Mouse (Mus musculus): ENCODE measurements around the gene Ppfia2. TPM values are rescaled to one million over a fixed set of nuclear protein-coding genes. Genes with fewer than 3 reads are reported as not detected.

Ppfia2 gene
- polyA plus RNA-seq (2014; fragmentation: Nextera tagmentation; extraction: Ambion mirVana) = 0.34 and 0.66 TPM in 2 replicates

DNA sequence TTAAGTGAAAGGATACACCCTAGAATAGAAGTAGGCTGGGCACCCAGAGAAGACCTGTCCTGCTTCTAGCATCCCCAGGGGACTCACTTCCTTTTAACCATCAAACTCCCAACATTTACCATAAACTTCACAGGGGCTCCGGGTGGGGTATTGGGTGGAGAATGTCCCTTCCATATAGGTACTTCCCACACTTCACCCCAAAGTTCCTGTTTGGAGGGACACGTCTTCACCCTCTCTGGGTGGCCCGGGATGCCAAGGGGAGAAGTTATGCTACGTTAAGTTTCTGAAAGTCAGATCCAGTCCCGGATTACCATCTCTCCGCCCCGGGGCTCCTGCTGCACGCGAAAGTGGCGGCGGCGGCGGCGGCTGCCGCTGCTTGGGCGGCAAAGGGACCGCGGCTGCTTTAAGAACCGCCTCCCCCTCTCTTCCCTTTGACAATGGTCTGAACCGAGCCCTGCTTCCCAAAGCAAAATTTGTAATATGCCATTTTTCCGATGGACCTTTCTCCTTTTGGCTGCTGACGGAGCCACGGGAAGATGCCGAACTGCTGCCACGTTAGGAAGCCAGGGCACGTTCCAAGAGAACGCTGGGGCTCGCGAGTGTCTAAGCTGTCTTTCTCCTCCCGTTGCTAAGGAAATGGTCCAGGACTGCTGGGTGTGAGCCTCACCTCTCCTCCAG lies at the start of gene Ppfia2:
Ppfia2 (plus strand) TSS at position 485 of the 678 bp plus-strand sequence.
- Histone ChIP-seq H3K4me1 (ENCODE audit: control insufficient read depth in 2 of 2, insufficient read depth in 2 of 2, low read length in 2 of 2) (no peaks in the 10 kb centered on the region; a peak in 1 of 4 replicates), H3K36me3 (ENCODE audit: control insufficient read depth, insufficient read depth, low read length) (no peaks in the 10 kb centered on the region), H3K4me2 (ENCODE audit: low read length) (peak within 1 kb of the TSS; percentile 86), H3K4me3 (ENCODE audit: control insufficient read depth in 1 of 2, insufficient read depth in 1 of 2, low read depth in 1 of 2, low read length in 2 of 2) (peak within 1 kb of the TSS; percentile 50 to 66), H3K27ac (replicated peaks in 1 of 2; ENCODE audit: control insufficient read depth in 1 of 2, insufficient read depth in 1 of 2, low read depth in 2 of 2, low read length in 2 of 2) (no peak within 1 kb of the TSS), H3K27me3 (ENCODE audit: control insufficient read depth, insufficient read depth, low read length) (peaks cover 19% of the 10 kb centered on the region; the same call in 1 of the 2 replicates), H3K9ac (ENCODE audit: low read length) (peak within 1 kb of the TSS; percentile 18; the same call in 1 of the 2 replicates), H3K9me3 (ENCODE audit: control insufficient read depth, low read length) (no peaks in the 10 kb centered on the region)
- no peak for ATAC-seq (ENCODE audit: insufficient number of reproducible peaks, insufficient read depth, low FRiP score, low read depth)
- under 1% methylated on average over 30 of the region's 30 CpGs for WGBS

DNA sequence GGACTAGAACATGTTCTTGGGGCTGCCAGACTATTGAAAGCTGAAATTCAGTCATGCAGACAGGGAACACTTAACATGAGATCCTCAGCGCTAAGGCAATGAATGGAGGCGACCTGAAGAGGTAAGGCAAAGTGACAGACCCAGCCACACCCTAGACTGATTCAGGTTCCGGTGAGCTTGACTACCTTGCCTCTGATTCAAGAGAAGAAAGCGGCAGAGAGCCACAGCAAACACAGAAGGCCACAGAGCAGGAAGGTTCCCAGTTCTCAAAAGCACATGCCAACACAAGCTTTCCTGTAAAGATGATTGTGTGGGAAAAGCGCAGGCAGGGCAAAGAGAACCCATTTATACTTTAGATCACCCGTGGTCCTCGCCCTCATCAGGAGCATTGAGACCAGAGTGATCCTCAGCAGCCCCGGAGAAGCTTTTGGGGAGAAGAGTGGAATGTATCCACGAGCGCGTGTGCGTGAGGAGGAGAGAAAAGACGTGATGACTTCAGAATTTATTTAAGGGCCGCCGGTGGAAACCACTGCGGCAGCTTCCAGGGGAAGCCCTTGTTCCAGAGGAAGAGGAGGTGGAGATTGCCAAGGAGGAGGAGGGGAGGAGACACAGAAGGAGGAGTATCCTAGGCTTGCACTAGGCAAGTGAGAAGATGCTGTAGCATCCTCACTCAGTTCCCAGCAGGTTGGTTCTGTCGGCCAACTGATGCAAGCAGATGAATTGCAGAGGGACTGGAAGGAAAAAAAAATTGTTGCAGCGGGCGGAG lies 1.0 kb upstream of the Ppfia2 start:
- Histone ChIP-seq H3K36me3 (ENCODE audit: control insufficient read depth, insufficient read depth, low read length) (no peaks in the 10 kb centered on the region), H3K4me1 (ENCODE audit: control insufficient read depth in 2 of 2, insufficient read depth in 2 of 2, low read length in 2 of 2) (no peaks in the 10 kb centered on the region; a peak in 1 of 4 replicates), H3K9ac (ENCODE audit: low read length) (0 out of 2 replicates have a peak overlapping the region, but pooled peaks have one; percentile 18), H3K9me3 (ENCODE audit: control insufficient read depth, low read length) (no peaks in the 10 kb centered on the region), H3K27me3 (ENCODE audit: control insufficient read depth, insufficient read depth, low read length) (peaks cover 19% of the 10 kb centered on the region; the same call in 1 of the 2 replicates), H3K27ac (replicated peaks in 1 of 2; ENCODE audit: control insufficient read depth in 1 of 2, insufficient read depth in 1 of 2, low read depth in 2 of 2, low read length in 2 of 2) (no peak overlapping the region), H3K4me3 (ENCODE audit: control insufficient read depth in 1 of 2, insufficient read depth in 1 of 2, low read depth in 1 of 2, low read length in 2 of 2) (peak overlapping the region; percentile 50 to 66), H3K4me2 (ENCODE audit: low read length) (peak overlapping the region; percentile 86)
- ATAC-seq (ENCODE audit: insufficient number of reproducible peaks, insufficient read depth, low FRiP score, low read depth) = no peak
- whole genome bisulfite sequencing = 4% methylated on average over 19 of the region's 19 CpGs

DNA sequence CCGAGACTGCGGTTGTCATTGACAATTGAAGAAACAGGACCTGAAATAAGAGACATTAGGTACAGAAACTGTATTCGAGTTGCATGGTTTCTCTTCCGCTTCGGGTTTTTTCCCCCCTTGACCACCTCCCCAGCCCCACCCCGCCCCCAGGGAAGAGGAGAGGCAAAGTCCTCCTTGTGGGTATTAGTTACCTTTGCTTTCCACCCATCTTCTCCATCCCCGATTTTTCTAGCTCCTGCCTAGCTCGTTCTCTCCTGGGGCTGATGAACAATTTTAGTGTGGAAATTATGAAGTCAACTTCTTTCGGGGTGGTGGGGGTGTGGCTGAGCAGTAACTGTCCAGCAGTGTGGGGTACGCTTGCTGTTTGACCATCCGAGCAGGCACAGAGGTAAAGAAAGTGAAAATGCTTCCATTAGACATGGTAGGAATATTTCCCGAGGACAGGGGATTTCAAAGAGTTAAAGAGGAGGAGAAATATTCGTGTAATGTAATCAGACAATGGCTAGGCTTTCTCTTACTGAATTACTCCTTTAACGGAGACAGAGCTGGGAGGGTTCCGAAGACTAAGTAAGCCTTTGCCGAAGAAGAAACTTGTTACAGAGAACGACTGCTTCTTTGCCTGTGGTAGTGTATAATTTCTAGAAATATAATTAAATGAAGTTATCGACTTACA lies 530 bp downstream of the Ppfia2 start:
- Histone ChIP-seq H3K27ac (replicated peaks in 1 of 2; ENCODE audit: control insufficient read depth in 1 of 2, insufficient read depth in 1 of 2, low read depth in 2 of 2, low read length in 2 of 2) (no peak overlapping the region), H3K36me3 (ENCODE audit: control insufficient read depth, insufficient read depth, low read length) (no peaks in the 10 kb centered on the region), H3K27me3 (ENCODE audit: control insufficient read depth, insufficient read depth, low read length) (peaks cover 19% of the 10 kb centered on the region; the same call in 1 of the 2 replicates), H3K9ac (ENCODE audit: low read length) (peak overlapping the region; percentile 14; the same call in 1 of the 2 replicates), H3K4me1 (ENCODE audit: control insufficient read depth in 2 of 2, insufficient read depth in 2 of 2, low read length in 2 of 2) (no peaks in the 10 kb centered on the region; a peak in 1 of 4 replicates), H3K4me2 (ENCODE audit: low read length) (peak overlapping the region; percentile 86), H3K4me3 (ENCODE audit: control insufficient read depth in 1 of 2, insufficient read depth in 1 of 2, low read depth in 1 of 2, low read length in 2 of 2) (peak overlapping the region; percentile 50 to 66), H3K9me3 (ENCODE audit: control insufficient read depth, low read length) (no peaks in the 10 kb centered on the region)
- no peak for ATAC-seq (ENCODE audit: insufficient number of reproducible peaks, insufficient read depth, low FRiP score, low read depth)
- 16% methylated on average over 17 of the region's 18 CpGs for WGBS

DNA sequence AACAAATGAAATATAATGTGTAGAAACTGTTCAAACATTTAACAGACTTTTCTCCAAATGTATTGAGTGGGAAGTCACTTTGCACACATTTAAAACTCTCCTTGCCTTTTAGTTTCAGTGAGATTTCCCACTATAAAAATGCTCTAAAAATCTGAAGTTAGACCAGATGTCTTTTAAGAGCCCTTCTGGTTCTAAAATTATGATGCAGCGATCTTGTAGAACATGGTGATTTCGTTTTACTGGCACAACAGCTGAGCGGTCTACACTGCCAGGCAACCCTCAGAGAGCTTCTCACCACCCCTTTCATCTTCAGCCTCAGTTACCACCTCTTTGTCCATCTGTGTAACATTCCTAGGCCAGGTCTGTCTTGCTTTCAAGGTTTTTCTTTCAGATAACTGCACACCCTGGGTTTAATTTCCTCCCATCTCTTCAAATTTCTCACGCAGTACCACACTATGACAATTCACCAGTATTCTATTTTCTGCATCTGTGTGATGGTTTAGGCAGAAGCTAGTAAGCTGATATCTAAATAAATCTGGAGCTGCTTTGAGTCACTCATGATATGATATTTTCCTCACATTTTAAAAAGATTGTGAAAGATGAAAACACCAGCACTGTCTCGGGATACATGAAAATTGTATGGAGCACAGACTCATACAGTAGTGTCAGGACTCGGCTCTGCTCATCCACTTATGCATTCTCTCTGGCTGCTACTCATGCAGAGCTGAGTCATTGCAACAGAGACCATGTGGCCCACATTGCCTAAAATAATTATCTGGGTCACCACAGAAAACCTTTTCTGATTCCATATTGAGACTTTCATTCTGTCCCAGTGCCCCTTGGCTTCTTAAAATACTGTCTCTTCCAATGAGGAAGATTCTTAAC lies 39.4 kb downstream of the Ppfia2 start:
- Histone ChIP-seq H3K4me1 (ENCODE audit: control insufficient read depth in 2 of 2, insufficient read depth in 2 of 2, low read length in 2 of 2) (no peaks in the 10 kb centered on the region), H3K9me3 (ENCODE audit: control insufficient read depth, low read length) (no peaks in the 10 kb centered on the region), H3K4me3 (ENCODE audit: control insufficient read depth in 1 of 2, insufficient read depth in 1 of 2, low read depth in 1 of 2, low read length in 2 of 2) (no peak overlapping the region), H3K27ac (replicated peaks in 1 of 2; ENCODE audit: control insufficient read depth in 1 of 2, insufficient read depth in 1 of 2, low read depth in 2 of 2, low read length in 2 of 2) (no peak overlapping the region), H3K36me3 (ENCODE audit: control insufficient read depth, insufficient read depth, low read length) (no peaks in the 10 kb centered on the region), H3K4me2 (ENCODE audit: low read length) (no peak overlapping the region), H3K27me3 (ENCODE audit: control insufficient read depth, insufficient read depth, low read length) (no peaks in the 10 kb centered on the region), H3K9ac (ENCODE audit: low read length) (no peak overlapping the region)
- ATAC-seq (ENCODE audit: insufficient number of reproducible peaks, insufficient read depth, low FRiP score, low read depth) = no peak
- WGBS = 65% methylated on average over 6 of the region's 6 CpGs

DNA sequence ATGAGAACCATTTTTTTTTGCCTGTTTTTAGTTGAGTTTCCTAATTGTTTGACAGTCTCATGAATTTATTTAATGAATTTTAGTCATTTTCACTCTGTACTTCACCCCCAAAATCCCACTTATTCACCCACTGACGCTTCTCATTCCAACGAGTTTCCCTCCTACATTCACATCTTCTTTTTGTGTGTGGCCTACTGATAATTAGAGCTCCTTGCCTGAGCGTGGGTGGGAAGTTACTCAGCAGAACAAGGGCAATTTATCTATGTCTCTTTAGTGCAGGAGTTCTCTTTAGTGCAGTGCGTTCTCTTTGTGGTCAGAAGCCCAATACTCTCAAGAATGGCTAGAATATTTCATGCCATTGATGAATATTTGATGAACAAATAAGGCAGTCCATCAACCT lies 95.9 kb downstream of the Ppfia2 start:
- WGBS = 61% methylated on average over 4 of the region's 4 CpGs
- Histone ChIP-seq H3K4me2 (ENCODE audit: low read length) (no peak overlapping the region), H3K4me3 (ENCODE audit: control insufficient read depth in 1 of 2, insufficient read depth in 1 of 2, low read depth in 1 of 2, low read length in 2 of 2) (no peak overlapping the region), H3K27me3 (ENCODE audit: control insufficient read depth, insufficient read depth, low read length) (no peaks in the 10 kb centered on the region), H3K36me3 (ENCODE audit: control insufficient read depth, insufficient read depth, low read length) (no peaks in the 10 kb centered on the region), H3K27ac (replicated peaks in 1 of 2; ENCODE audit: control insufficient read depth in 1 of 2, insufficient read depth in 1 of 2, low read depth in 2 of 2, low read length in 2 of 2) (no peak overlapping the region), H3K4me1 (ENCODE audit: control insufficient read depth in 2 of 2, insufficient read depth in 2 of 2, low read length in 2 of 2) (no peaks in the 10 kb centered on the region), H3K9ac (ENCODE audit: low read length) (no peak overlapping the region), H3K9me3 (ENCODE audit: control insufficient read depth, low read length) (no peaks in the 10 kb centered on the region)
- ATAC-seq (ENCODE audit: insufficient number of reproducible peaks, insufficient read depth, low FRiP score, low read depth) = no peak

DNA sequence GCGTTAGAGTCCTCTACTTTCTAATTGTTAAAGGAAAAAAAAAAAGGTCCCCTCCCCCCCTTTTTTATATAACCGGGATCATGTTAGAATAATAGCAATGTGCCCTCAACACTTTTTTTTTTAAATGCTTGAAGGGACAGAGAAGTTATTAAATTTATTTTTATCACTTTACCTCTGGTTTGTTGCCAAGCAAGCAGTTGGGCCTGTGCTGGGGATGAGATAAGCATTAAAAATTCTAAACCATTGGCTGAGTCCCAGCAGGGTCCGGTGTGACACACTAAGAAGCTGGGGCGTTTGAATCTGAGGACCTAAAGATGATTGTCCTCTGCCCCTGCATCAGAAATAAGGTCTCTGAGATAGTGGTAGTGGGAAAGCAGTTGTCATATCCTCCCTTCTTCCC lies 114.9 kb downstream of the Ppfia2 start:
- Histone ChIP-seq H3K4me1 (ENCODE audit: control insufficient read depth in 2 of 2, insufficient read depth in 2 of 2, low read length in 2 of 2) (peaks cover 0 to 7% of the 10 kb centered on the region in 2 experiments; a peak in 1 of 4 replicates), H3K27ac (replicated peaks in 1 of 2; ENCODE audit: control insufficient read depth in 1 of 2, insufficient read depth in 1 of 2, low read depth in 2 of 2, low read length in 2 of 2) (0 out of 4 replicates have a peak overlapping the region, but pooled peaks of 1 of the 2 experiments have one; percentile 17), H3K27me3 (ENCODE audit: control insufficient read depth, insufficient read depth, low read length) (no peaks in the 10 kb centered on the region), H3K36me3 (ENCODE audit: control insufficient read depth, insufficient read depth, low read length) (no peaks in the 10 kb centered on the region), H3K9me3 (ENCODE audit: control insufficient read depth, low read length) (no peaks in the 10 kb centered on the region), H3K4me2 (ENCODE audit: low read length) (no peak overlapping the region), H3K9ac (ENCODE audit: low read length) (no peak overlapping the region), H3K4me3 (ENCODE audit: control insufficient read depth in 1 of 2, insufficient read depth in 1 of 2, low read depth in 1 of 2, low read length in 2 of 2) (no peak overlapping the region)
- 40% methylated on average over 4 of the region's 4 CpGs for WGBS
- ATAC-seq (ENCODE audit: insufficient number of reproducible peaks, insufficient read depth, low FRiP score, low read depth) = no peak
